Mouse (Mus musculus) ES-Bruce4 (cell line): ENCODE results near the gene Alg9.

Experiments used
- CTCF ChIP-seq: IDR thresholded peaks from one replicate; pipeline ENCODE4 v1.8.1; 2011; ENCODE audit warnings: low read depth, low read length
- POLR2A ChIP-seq: IDR thresholded peaks from one replicate; pipeline ENCODE4 v1.8.1; 2011; ENCODE audit warnings: low read length; ENCODE audit not compliant: insufficient read depth

DNA sequence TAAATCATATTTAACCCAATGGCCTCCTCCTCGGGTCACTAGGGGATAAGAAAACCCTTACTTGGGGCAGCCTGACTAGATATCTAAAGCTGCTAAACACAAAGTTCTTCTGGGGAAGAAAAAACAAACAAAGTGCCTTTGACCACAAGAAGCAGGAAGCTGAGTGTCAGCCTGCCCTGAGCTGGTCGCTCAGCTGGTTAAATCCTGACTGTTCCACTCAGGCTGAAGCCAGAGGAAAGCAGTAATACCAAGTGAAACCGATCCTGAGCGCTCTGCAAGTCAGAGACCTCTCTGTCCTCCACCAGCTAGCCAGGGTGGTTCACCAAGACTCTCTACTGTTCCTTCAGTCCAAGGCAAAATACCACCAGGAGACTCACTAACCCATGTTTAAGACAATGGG is 45.2 kb upstream of the Alg9 start:
- TF ChIP-seq CTCF: no peak
- TF ChIP-seq POLR2A: no peak
